Mouse (Mus musculus): ENCODE measurements around the gene Gpr173. TPM values are rescaled to one million over a fixed set of nuclear protein-coding genes. Genes with fewer than 3 reads are reported as not detected.
A peak's percentile ranks its signal among the peaks of the same experiment; 100 is the strongest.

Gene Gpr173
- polyA plus RNA-seq (2014; fragmentation: Nextera tagmentation; extraction: Ambion mirVana) = 5.2 and 6.4 TPM in 2 replicates

DNA sequence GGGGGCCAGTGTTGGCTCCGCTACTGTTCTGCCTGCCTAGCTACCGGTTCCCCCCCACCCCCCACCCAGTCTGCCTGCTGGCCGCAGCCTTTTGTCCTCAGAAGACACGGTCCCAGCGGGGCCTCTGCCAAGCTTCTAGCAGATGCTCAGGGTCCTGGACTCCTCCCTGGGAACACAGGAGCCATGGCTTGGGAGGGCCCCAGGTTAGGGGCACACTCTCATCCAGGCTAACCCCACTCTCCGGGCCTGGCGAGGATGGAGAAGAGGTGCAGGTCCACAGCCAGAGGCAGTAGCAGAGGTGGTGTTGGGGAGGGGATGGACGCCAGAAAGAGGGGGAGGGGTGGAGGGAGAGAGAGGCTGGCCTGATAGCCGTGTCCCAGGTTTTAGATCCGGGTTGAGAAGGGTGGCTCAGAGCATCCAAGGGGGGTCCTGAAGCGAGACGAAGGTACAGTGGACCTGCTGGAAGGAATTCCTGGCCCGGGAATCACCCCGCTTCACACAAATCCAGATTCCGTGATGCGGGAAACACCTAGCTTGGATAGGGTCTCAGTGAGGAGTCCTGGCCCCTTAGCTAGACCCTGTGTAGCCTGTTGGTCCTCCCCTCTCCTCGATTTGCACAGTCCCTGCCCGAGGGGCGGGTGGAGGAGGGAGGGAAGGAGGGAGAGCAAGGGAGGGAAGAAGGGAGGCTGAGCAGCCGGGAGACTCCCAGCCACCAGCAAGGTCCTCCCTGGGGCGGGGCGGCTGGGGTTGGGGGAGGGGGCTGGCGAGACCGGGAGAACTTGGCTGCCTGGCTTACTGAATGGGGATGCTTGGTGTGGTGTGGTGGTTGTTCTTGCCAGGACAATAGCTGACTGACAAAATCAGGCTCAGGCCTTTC, at the start of gene Gpr173:
Gene Gpr173, minus strand, starts transcription at position 308 of the 877 bp plus-strand sequence.
- DNase-seq (ENCODE audit: low spot score) (peak; percentile 72), ATAC-seq (replicated peaks; ENCODE audit: insufficient number of reproducible peaks, low FRiP score, low TSS enrichment, low read depth) (peak; percentile 97)
- H3K4me3 ChIP-seq (ENCODE audit: low read depth, low read length) = peak within 1 kb of the TSS; percentile 50
- no peaks in the 10 kb centered on the region for H3K4me1 ChIP-seq (ENCODE audit: control insufficient read depth, insufficient read depth, low read length)
- H3K36me3 ChIP-seq (replicated peaks; ENCODE audit: control insufficient read depth, insufficient read depth, low read depth, low read length) = no peaks in the 10 kb centered on the region
- 12% methylated on average over 21 of the region's 24 CpGs for WGBS
- H3K27ac ChIP-seq (replicated peaks; ENCODE audit: low read depth, low read length) = no peak within 1 kb of the TSS
- peak within 1 kb of the TSS; percentile 54 for H3K4me2 ChIP-seq (ENCODE audit: low read depth, low read length)
- H3K9ac ChIP-seq (replicated peaks; ENCODE audit: low read length) = peak within 1 kb of the TSS; percentile 68
- H3K27me3 ChIP-seq (ENCODE audit: control insufficient read depth, insufficient read depth, low read length) = 0 out of 2 replicates have a peak, but pooled peaks cover 4% of the 10 kb centered on the region
- no peaks in the 10 kb centered on the region for H3K9me3 ChIP-seq (replicated peaks; ENCODE audit: control insufficient read depth, low read length)

DNA sequence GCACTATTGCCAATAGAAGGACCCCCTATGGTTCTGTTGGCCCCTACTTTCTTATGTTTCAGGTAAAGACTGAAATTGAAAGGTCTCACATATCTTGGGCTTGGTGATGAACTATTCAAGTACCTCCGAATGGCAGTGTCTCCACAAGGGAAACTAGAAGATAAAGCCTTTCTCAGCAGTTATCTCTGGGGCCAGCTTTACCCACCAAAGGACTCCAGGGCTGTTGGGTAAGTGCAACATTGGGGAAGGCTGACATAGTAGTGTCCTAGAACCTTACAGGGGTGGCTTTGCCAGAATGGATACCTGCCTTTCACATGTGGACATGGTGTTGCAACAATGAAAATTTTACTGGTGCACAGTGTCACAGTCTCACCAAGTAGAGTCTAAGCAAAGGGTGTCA, 34.7 kb upstream of the Gpr173 start:
- no peaks in the 10 kb centered on the region for H3K36me3 ChIP-seq (replicated peaks; ENCODE audit: control insufficient read depth, insufficient read depth, low read depth, low read length)
- H3K4me1 ChIP-seq (ENCODE audit: control insufficient read depth, insufficient read depth, low read length) = no peaks in the 10 kb centered on the region
- DNase-seq (ENCODE audit: low spot score) = no peak
- H3K9ac ChIP-seq (replicated peaks; ENCODE audit: low read length) = no peak overlapping the region
- no peaks in the 10 kb centered on the region; the same call in 1 of the 2 replicates for H3K27me3 ChIP-seq (ENCODE audit: control insufficient read depth, insufficient read depth, low read length)
- H3K27ac ChIP-seq (replicated peaks; ENCODE audit: low read depth, low read length) = no peak overlapping the region
- H3K4me2 ChIP-seq (ENCODE audit: low read depth, low read length) = no peak overlapping the region
- ATAC-seq (replicated peaks; ENCODE audit: insufficient number of reproducible peaks, low FRiP score, low TSS enrichment, low read depth) = no peak
- 78% methylated on average over 1 of the region's 1 CpGs for WGBS
- no peaks in the 10 kb centered on the region for H3K9me3 ChIP-seq (replicated peaks; ENCODE audit: control insufficient read depth, low read length)
- H3K4me3 ChIP-seq (ENCODE audit: low read depth, low read length) = no peak overlapping the region

GRCm38 (mm10) chrX:152400096-152400495, 31.6 kb upstream of the Gpr173 start:
- Histone ChIP-seq H3K27me3 (ENCODE audit: control insufficient read depth, insufficient read depth, low read length) (no peaks in the 10 kb centered on the region; the same call in 1 of the 2 replicates), H3K36me3 (replicated peaks; ENCODE audit: control insufficient read depth, insufficient read depth, low read depth, low read length) (no peaks in the 10 kb centered on the region), H3K4me1 (ENCODE audit: control insufficient read depth, insufficient read depth, low read length) (no peaks in the 10 kb centered on the region), H3K9me3 (replicated peaks; ENCODE audit: control insufficient read depth, low read length) (no peaks in the 10 kb centered on the region), H3K4me2 (ENCODE audit: low read depth, low read length) (no peak overlapping the region), H3K9ac (replicated peaks; ENCODE audit: low read length) (no peak overlapping the region), H3K27ac (replicated peaks; ENCODE audit: low read depth, low read length) (no peak overlapping the region), H3K4me3 (ENCODE audit: low read depth, low read length) (no peak overlapping the region)
- DNase-seq (ENCODE audit: low spot score) = no peak
- WGBS = 77% methylated on average over 2 of the region's 2 CpGs
- ATAC-seq (replicated peaks; ENCODE audit: insufficient number of reproducible peaks, low FRiP score, low TSS enrichment, low read depth) = no peak

GRCm38 (mm10) chrX:152368054-152368396, 479 bp downstream of the Gpr173 start:
- Histone ChIP-seq H3K27ac (replicated peaks; ENCODE audit: low read depth, low read length) (no peak overlapping the region), H3K27me3 (ENCODE audit: control insufficient read depth, insufficient read depth, low read length) (0 out of 2 replicates have a peak, but pooled peaks cover 4% of the 10 kb centered on the region), H3K9me3 (replicated peaks; ENCODE audit: control insufficient read depth, low read length) (no peaks in the 10 kb centered on the region), H3K9ac (replicated peaks; ENCODE audit: low read length) (peak overlapping the region; percentile 68), H3K4me1 (ENCODE audit: control insufficient read depth, insufficient read depth, low read length) (no peaks in the 10 kb centered on the region), H3K36me3 (replicated peaks; ENCODE audit: control insufficient read depth, insufficient read depth, low read depth, low read length) (no peaks in the 10 kb centered on the region), H3K4me2 (ENCODE audit: low read depth, low read length) (peak overlapping the region; percentile 54), H3K4me3 (ENCODE audit: low read depth, low read length) (peak overlapping the region; percentile 50)
- DNase-seq (ENCODE audit: low spot score) = peak; percentile 6
- WGBS = 24% methylated on average over 4 of the region's 4 CpGs
- ATAC-seq (replicated peaks; ENCODE audit: insufficient number of reproducible peaks, low FRiP score, low TSS enrichment, low read depth) = peak; percentile 4; the same call in 1 of the 2 replicates

DNA sequence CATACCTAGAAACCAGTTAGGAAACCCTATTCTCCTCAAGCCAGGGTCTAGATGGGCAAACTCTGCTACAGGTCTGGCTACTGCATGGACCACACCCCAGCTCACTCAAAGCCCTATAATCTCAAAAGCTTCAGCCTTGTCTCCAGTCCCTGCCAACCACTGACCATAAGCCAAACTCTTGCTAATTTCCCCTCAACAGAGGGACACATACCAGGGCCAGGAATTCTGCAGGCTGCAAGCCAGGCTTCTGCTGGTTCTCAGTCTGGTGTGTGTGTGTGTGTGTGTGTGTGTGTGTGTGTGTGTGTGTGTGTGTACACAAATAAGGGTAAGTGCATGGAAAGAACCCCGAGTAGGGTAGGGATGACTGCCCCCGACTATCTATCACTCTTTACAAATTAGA, 2.1 kb downstream of the Gpr173 start:
- H3K27me3 ChIP-seq (ENCODE audit: control insufficient read depth, insufficient read depth, low read length) = 0 out of 2 replicates have a peak, but pooled peaks cover 4% of the 10 kb centered on the region
- H3K9ac ChIP-seq (replicated peaks; ENCODE audit: low read length) = no peak overlapping the region
- no peak overlapping the region for H3K4me3 ChIP-seq (ENCODE audit: low read depth, low read length)
- DNase-seq (ENCODE audit: low spot score) (no peak), ATAC-seq (replicated peaks; ENCODE audit: insufficient number of reproducible peaks, low FRiP score, low TSS enrichment, low read depth) (no peak)
- H3K4me1 ChIP-seq (ENCODE audit: control insufficient read depth, insufficient read depth, low read length) = no peaks in the 10 kb centered on the region
- H3K27ac ChIP-seq (replicated peaks; ENCODE audit: low read depth, low read length) = no peak overlapping the region
- no peaks in the 10 kb centered on the region for H3K9me3 ChIP-seq (replicated peaks; ENCODE audit: control insufficient read depth, low read length)
- no peaks in the 10 kb centered on the region for H3K36me3 ChIP-seq (replicated peaks; ENCODE audit: control insufficient read depth, insufficient read depth, low read depth, low read length)
- WGBS = 69% methylated on average over 2 of the region's 2 CpGs
- no peak overlapping the region for H3K4me2 ChIP-seq (ENCODE audit: low read depth, low read length)

- DNase-seq (ENCODE audit: low spot score) (peak; percentile 72), ATAC-seq (replicated peaks; ENCODE audit: insufficient number of reproducible peaks, low FRiP score, low TSS enrichment, low read depth) (peak; percentile 80)
- Histone ChIP-seq H3K4me1 (ENCODE audit: control insufficient read depth, insufficient read depth, low read length) (no peaks in the 10 kb centered on the region), H3K9me3 (replicated peaks; ENCODE audit: control insufficient read depth, low read length) (no peaks in the 10 kb centered on the region), H3K4me3 (ENCODE audit: low read depth, low read length) (no peak overlapping the region), H3K36me3 (replicated peaks; ENCODE audit: control insufficient read depth, insufficient read depth, low read depth, low read length) (no peaks in the 10 kb centered on the region), H3K4me2 (ENCODE audit: low read depth, low read length) (no peak overlapping the region), H3K27ac (replicated peaks; ENCODE audit: low read depth, low read length) (no peak overlapping the region), H3K27me3 (ENCODE audit: control insufficient read depth, insufficient read depth, low read length) (no peaks in the 10 kb centered on the region), H3K9ac (replicated peaks; ENCODE audit: low read length) (no peak overlapping the region)
- 19% methylated on average over 5 of the region's 5 CpGs for WGBS
Measured at GRCm38 (mm10) chrX:152352553-152353153, 15.9 kb downstream of the Gpr173 start.

- Histone ChIP-seq H3K9ac (replicated peaks; ENCODE audit: low read length) (no peak overlapping the region), H3K27me3 (ENCODE audit: control insufficient read depth, insufficient read depth, low read length) (peaks cover 8% of the 10 kb centered on the region), H3K4me1 (ENCODE audit: control insufficient read depth, insufficient read depth, low read length) (no peaks in the 10 kb centered on the region), H3K27ac (replicated peaks; ENCODE audit: low read depth, low read length) (no peak overlapping the region), H3K9me3 (replicated peaks; ENCODE audit: control insufficient read depth, low read length) (no peaks in the 10 kb centered on the region), H3K4me3 (ENCODE audit: low read depth, low read length) (no peak overlapping the region), H3K4me2 (ENCODE audit: low read depth, low read length) (no peak overlapping the region), H3K36me3 (replicated peaks; ENCODE audit: control insufficient read depth, insufficient read depth, low read depth, low read length) (no peaks in the 10 kb centered on the region)
- ATAC-seq (replicated peaks; ENCODE audit: insufficient number of reproducible peaks, low FRiP score, low TSS enrichment, low read depth) (no peak), DNase-seq (ENCODE audit: low spot score) (no peak)
- 93% methylated on average over 14 of the region's 14 CpGs for WGBS
Measured at GRCm38 (mm10) chrX:152347041-152347440, 21.5 kb downstream of the Gpr173 start.

- H3K4me1 ChIP-seq (ENCODE audit: control insufficient read depth, insufficient read depth, low read length) = no peaks in the 10 kb centered on the region
- no peaks in the 10 kb centered on the region for H3K36me3 ChIP-seq (replicated peaks; ENCODE audit: control insufficient read depth, insufficient read depth, low read depth, low read length)
- DNase-seq (ENCODE audit: low spot score) (no peak), ATAC-seq (replicated peaks; ENCODE audit: insufficient number of reproducible peaks, low FRiP score, low TSS enrichment, low read depth) (no peak)
- peaks cover 8% of the 10 kb centered on the region for H3K27me3 ChIP-seq (ENCODE audit: control insufficient read depth, insufficient read depth, low read length)
- H3K9me3 ChIP-seq (replicated peaks; ENCODE audit: control insufficient read depth, low read length) = no peaks in the 10 kb centered on the region
- H3K4me3 ChIP-seq (ENCODE audit: low read depth, low read length) = no peak overlapping the region
- WGBS = 90% methylated on average over 15 of the region's 15 CpGs
- H3K4me2 ChIP-seq (ENCODE audit: low read depth, low read length) = no peak overlapping the region
- no peak overlapping the region for H3K9ac ChIP-seq (replicated peaks; ENCODE audit: low read length)
- H3K27ac ChIP-seq (replicated peaks; ENCODE audit: low read depth, low read length) = no peak overlapping the region
Measured at GRCm38 (mm10) chrX:152346587-152346986, 21.9 kb downstream of the Gpr173 start.
